In genomic region chr10:81231436-81231835, GRCm38 (mm10) we compare ENCODE assay signal across 16 mouse cellular contexts. TPM values are rescaled to one million over a fixed set of nuclear protein-coding genes. Genes with fewer than 3 reads are reported as not detected.
DNase-seq lines count a peak whose midpoint lies in the region; ATAC-seq and TF ChIP-seq lines count a peak whose summit lies in the region.
"Had no signal": no experiment of that assay in that cellular context is flagged by ENCODE, and none has a peak within 500 bp of the region (broad histone marks: within the 10 kb centered on the region; RNA-seq: fewer than 3 reads in every experiment).

No protein-coding gene starts in this region.

- ATAC-seq in forebrain, postnatal 0 days = no peak
- ATAC-seq in midbrain, embryonic 13.5 days = peak; percentile 0; the same call in 1 of the 2 replicates
- ATAC-seq in kidney, embryonic 16.5 days (ENCODE audit: low FRiP score, low TSS enrichment) = no peak
- ATAC-seq: liver, postnatal 0 days had no signal

- dilution Hi-C loops in CH12.LX (cut with MboI; ENCODE audit: extremely low pct_ligation_motif_present, extremely low pct_unique_long_range_greater_than_20kb, low sequenced_read_pairs) = no loop called here

- peaks cover 18% of the 10 kb centered on the region; the same call in 1 of the 2 replicates for H3K4me1 ChIP-seq in cerebellum, adult 2 months (ENCODE audit: control insufficient read depth, insufficient read depth, low read length)
- H3K4me1 ChIP-seq in CH12.LX (ENCODE audit: control insufficient read depth in 1 of 2, insufficient read depth in 2 of 2) = peaks cover 14 to 17% of the 10 kb centered on the region in 2 experiments
- H3K4me1 ChIP-seq in forebrain, postnatal 0 days (ENCODE audit: insufficient read depth) = peaks cover 17% of the 10 kb centered on the region
- H3K4me1 ChIP-seq in midbrain, embryonic 13.5 days (replicated peaks) = peaks cover 54% of the 10 kb centered on the region
- peaks cover 17% of the 10 kb centered on the region for H3K4me1 ChIP-seq in kidney, embryonic 16.5 days (ENCODE audit: insufficient read depth, low read length)

- H3K4me2 ChIP-seq in CH12.LX (ENCODE audit: insufficient read depth, low read depth, poor library complexity, severe bottlenecking) = no peak overlapping the region
- H3K4me2 ChIP-seq in forebrain, postnatal 0 days (ENCODE audit: low read depth) = peak overlapping the region; percentile 72
- H3K4me2 ChIP-seq in midbrain, embryonic 13.5 days (replicated peaks) = peak overlapping the region; percentile 85
- no peak overlapping the region for H3K4me2 ChIP-seq in kidney, embryonic 16.5 days (replicated peaks; ENCODE audit: low read depth, low read length)

- TF ChIP-seq CTCF in cerebellum, adult 2 months (IDR thresholded peaks at IDR 0.05; ENCODE audit: borderline replicate concordance, insufficient read depth, low read depth, low read length) = no peak
- no peak for TF ChIP-seq CTCF in CH12.LX (conservative IDR thresholded peaks at IDR 0.05 in 1 of 2, IDR thresholded peaks at IDR 0.05 in 1 of 2; ENCODE audit: low read depth in 2 of 2, low read length in 2 of 2)
- no peak for TF ChIP-seq CTCF in forebrain, postnatal 0 days (IDR thresholded peaks at IDR 0.05; ENCODE audit: low read depth)

- peak overlapping the region; percentile 53; the same call in 1 of the 2 replicates for H3K27ac ChIP-seq in cerebellum, adult 2 months (ENCODE audit: insufficient read depth, low read length)
- H3K27ac ChIP-seq in CH12.LX (ENCODE audit: insufficient read depth, low read depth) = no peak overlapping the region
- H3K27ac ChIP-seq in forebrain, postnatal 0 days (ENCODE audit: low read depth, low read length) = peak overlapping the region; percentile 98
- H3K27ac ChIP-seq in midbrain, embryonic 13.5 days = peak overlapping the region; percentile 95
- H3K27ac ChIP-seq in kidney, embryonic 16.5 days (ENCODE audit: low read length) = no peak overlapping the region
- H3K27ac ChIP-seq: embryonic facial prominence, embryonic 15.5 days; gastrocnemius, adult 2 months; heart, embryonic 10.5 days had no signal

- H3K9me3 ChIP-seq in CH12.LX (replicated peaks; ENCODE audit: low read length) = no peaks in the 10 kb centered on the region
- no peaks in the 10 kb centered on the region for H3K9me3 ChIP-seq in forebrain, postnatal 0 days (ENCODE audit: low read length)
- no peaks in the 10 kb centered on the region for H3K9me3 ChIP-seq in midbrain, embryonic 13.5 days
- H3K9me3 ChIP-seq in kidney, embryonic 16.5 days (ENCODE audit: low read length) = no peaks in the 10 kb centered on the region
- H3K9me3 ChIP-seq: embryonic facial prominence, embryonic 15.5 days; heart, embryonic 10.5 days had no signal

- no peaks in the 10 kb centered on the region for H3K79me2 ChIP-seq in CH12.LX (replicated peaks; ENCODE audit: control insufficient read depth, extremely low read depth, insufficient read depth, poor library complexity, severe bottlenecking)

- 34% methylated on average over 7 of the region's 7 CpGs for WGBS in cerebellum, adult 2 months
- 46% methylated on average over 7 of the region's 7 CpGs for WGBS in forebrain, postnatal 0 days
- WGBS in midbrain, embryonic 13.5 days = 43% methylated on average over 7 of the region's 7 CpGs
- WGBS in kidney, embryonic 16.5 days = 55% methylated on average over 7 of the region's 7 CpGs

- no peak for DNase-seq in cerebellum, adult 2 months
- DNase-seq in cerebellum, postnatal 14 days = no peak
- no peak for DNase-seq in CH12.LX (ENCODE audit: extremely low read depth)
- no peak for DNase-seq in forebrain, postnatal 0 days
- DNase-seq in adrenal gland, adult 2 months = no peak
- DNase-seq in kidney, postnatal 36 days = no peak
- DNase-seq: gastrocnemius, adult 2 months had no signal

- H3K36me3 ChIP-seq in CH12.LX (replicated peaks in 1 of 2; ENCODE audit: control insufficient read depth in 1 of 2, insufficient read depth in 1 of 2, low read length in 1 of 2) = peaks cover 0 to 21% of the 10 kb centered on the region in 2 experiments
- H3K36me3 ChIP-seq in forebrain, postnatal 0 days (ENCODE audit: insufficient read depth) = no peaks in the 10 kb centered on the region
- H3K36me3 ChIP-seq in midbrain, embryonic 13.5 days = 0 out of 2 replicates have a peak, but pooled peaks cover 9% of the 10 kb centered on the region
- no peaks in the 10 kb centered on the region for H3K36me3 ChIP-seq in kidney, embryonic 16.5 days (ENCODE audit: insufficient read depth, low read length)
- H3K36me3 ChIP-seq: embryonic facial prominence, embryonic 15.5 days; heart, embryonic 10.5 days had no signal

- no peaks in the 10 kb centered on the region for H3K27me3 ChIP-seq in cerebellum, adult 2 months (ENCODE audit: control insufficient read depth, insufficient read depth, low read length)
- H3K27me3 ChIP-seq in CH12.LX (replicated peaks) = peaks cover 16% of the 10 kb centered on the region
- H3K27me3 ChIP-seq in forebrain, postnatal 0 days (ENCODE audit: insufficient read depth, low read length) = no peaks in the 10 kb centered on the region
- H3K27me3 ChIP-seq in midbrain, embryonic 13.5 days = no peaks in the 10 kb centered on the region
- peaks cover 36% of the 10 kb centered on the region for H3K27me3 ChIP-seq in kidney, embryonic 16.5 days (ENCODE audit: insufficient read depth, low read length)

- TF ChIP-seq RAD21 in CH12.LX (IDR thresholded peaks at IDR 0.05; ENCODE audit: low read depth, low read length) = no peak

- TF ChIP-seq POLR2A in cerebellum, adult 2 months (IDR thresholded peaks at IDR 0.05; ENCODE audit: borderline replicate concordance, insufficient read depth, low read length) = no peak
- no peak for TF ChIP-seq POLR2A in CH12.LX (IDR thresholded peaks at IDR 0.05; ENCODE audit: low read depth, low read length)

- no peak overlapping the region for H3K9ac ChIP-seq in CH12.LX (ENCODE audit: insufficient read depth, low read depth)
- H3K9ac ChIP-seq in forebrain, postnatal 0 days = peak overlapping the region; percentile 99; the same call in 1 of the 2 replicates
- peak overlapping the region; percentile 91 for H3K9ac ChIP-seq in midbrain, embryonic 13.5 days (replicated peaks)
- H3K9ac ChIP-seq in kidney, embryonic 16.5 days (replicated peaks; ENCODE audit: low read length) = no peak overlapping the region
- H3K9ac ChIP-seq: embryonic facial prominence, embryonic 15.5 days; liver, postnatal 0 days had no signal

- in situ Hi-C loops in CH12.LX (cut with MboI; ENCODE audit: low pct_ligation_motif_present, low pct_unique_long_range_greater_than_20kb, low sequenced_read_pairs) = no loop called here

- H3K4me3 ChIP-seq in cerebellum, adult 2 months (replicated peaks; ENCODE audit: insufficient read depth, low read depth, low read length) = peak overlapping the region; percentile 48
- H3K4me3 ChIP-seq in CH12.LX (replicated peaks in 1 of 3; ENCODE audit: low read depth in 2 of 3, low read length in 2 of 3, poor library complexity in 1 of 3) = no peak overlapping the region
- H3K4me3 ChIP-seq in forebrain, postnatal 0 days (ENCODE audit: low read depth, low read length) = peak overlapping the region; percentile 78
- H3K4me3 ChIP-seq in midbrain, embryonic 13.5 days (replicated peaks) = peak overlapping the region; percentile 68
- no peak overlapping the region for H3K4me3 ChIP-seq in kidney, embryonic 16.5 days (ENCODE audit: low read length)
- H3K4me3 ChIP-seq: gastrocnemius, adult 2 months; heart, embryonic 10.5 days had no signal

- TF ChIP-seq EP300 in CH12.LX (IDR thresholded peaks at IDR 0.05; ENCODE audit: low read length) = no peak

RNA-seq across cellular contexts. Expression of gene Atcay, which starts 0.8 kb away (rescaled TPM):
- 115 and 122 TPM in 2 replicates for polyA plus RNA-seq in cerebellum, adult 2 months (2012; rRNA removed)
- 0.08 and 0.17 TPM in 2 replicates for total RNA-seq in CH12.LX (2012; rRNA removed)
- 0.05 TPM in 1 of 2 replicates, not detected in the other for total RNA-seq in CH12.LX (2014; rRNA removed)
- 0.06 and 0.12 TPM in 2 replicates for polyA plus RNA-seq in CH12.LX (2012; ENCODE audit: insufficient read length, low read depth)
- 163 and 170 TPM in 2 replicates for total RNA-seq in forebrain, postnatal 0 days (2014; rRNA removed)
- polyA plus RNA-seq in forebrain, postnatal 0 days (2015; fragmentation: Nextera tagmentation; extraction: Ambion mirVana) = 78.8 and 79.2 TPM in 2 replicates
- 66.0 and 77.3 TPM in 2 replicates for polyA plus RNA-seq in midbrain, embryonic 13.5 days (2015; fragmentation: Nextera tagmentation; extraction: Ambion mirVana)
- 1 to 10 TPM; 2.4 to 3.8 TPM for total RNA-seq in adrenal gland, adult 2 months (2021)
- 1.4 and 1.6 TPM in 2 replicates for polyA plus RNA-seq in adrenal gland, adult 2 months (2012; rRNA removed)
- polyA plus RNA-seq in kidney, embryonic 16.5 days (2015; fragmentation: Nextera tagmentation; extraction: Ambion mirVana) = 0.14 and 0.33 TPM in 2 replicates
- total RNA-seq: gastrocnemius, adult 2 months; megakaryocyte progenitor cell, adult 5-6 weeks had no signal
- polyA plus RNA-seq: liver, postnatal 0 days had no signal

RNA-seq across cellular contexts. Expression of gene Zfr2, which starts 1.5 kb away (rescaled TPM):
- 77.6 and 79.6 TPM in 2 replicates for polyA plus RNA-seq in cerebellum, adult 2 months (2012; rRNA removed)
- total RNA-seq in CH12.LX (2012; rRNA removed) (5.5 and 13.5 TPM in 2 replicates), CH12.LX (2014; rRNA removed) (1.0 and 1.2 TPM in 2 replicates)
- 2.4 and 2.7 TPM in 2 replicates for polyA plus RNA-seq in CH12.LX (2012; ENCODE audit: insufficient read length, low read depth)
- 51.0 and 52.1 TPM in 2 replicates for total RNA-seq in forebrain, postnatal 0 days (2014; rRNA removed)
- polyA plus RNA-seq in forebrain, postnatal 0 days (2015; fragmentation: Nextera tagmentation; extraction: Ambion mirVana) = 13.0 and 18.7 TPM in 2 replicates
- 16.5 and 19.7 TPM in 2 replicates for polyA plus RNA-seq in midbrain, embryonic 13.5 days (2015; fragmentation: Nextera tagmentation; extraction: Ambion mirVana)
- 10 to 100 TPM; 12.6 to 14.1 TPM for total RNA-seq in adrenal gland, adult 2 months (2021)
- 38.7 and 47.5 TPM in 2 replicates for polyA plus RNA-seq in adrenal gland, adult 2 months (2012; rRNA removed)
- polyA plus RNA-seq in kidney, embryonic 16.5 days (2015; fragmentation: Nextera tagmentation; extraction: Ambion mirVana) = 7.1 and 7.8 TPM in 2 replicates

RNA-seq across cellular contexts. Expression of gene Matk, which starts 21.3 kb away (rescaled TPM):
- 124 and 141 TPM in 2 replicates for polyA plus RNA-seq in cerebellum, adult 2 months (2012; rRNA removed)
- total RNA-seq in CH12.LX (2012; rRNA removed) = 2.9 and 3.9 TPM in 2 replicates
- total RNA-seq in CH12.LX (2014; rRNA removed) = 4.9 and 5.2 TPM in 2 replicates
- 2.1 and 2.5 TPM in 2 replicates for polyA plus RNA-seq in CH12.LX (2012; ENCODE audit: insufficient read length, low read depth)
- 87.3 and 113 TPM in 2 replicates for total RNA-seq in forebrain, postnatal 0 days (2014; rRNA removed)
- 66.4 and 79.4 TPM in 2 replicates for polyA plus RNA-seq in forebrain, postnatal 0 days (2015; fragmentation: Nextera tagmentation; extraction: Ambion mirVana)
- polyA plus RNA-seq in midbrain, embryonic 13.5 days (2015; fragmentation: Nextera tagmentation; extraction: Ambion mirVana) = 7.2 and 8.8 TPM in 2 replicates
- total RNA-seq in adrenal gland, adult 2 months (2021) = under 1 TPM; 0.69 to 0.73 TPM
- 0.86 and 1.0 TPM in 2 replicates for polyA plus RNA-seq in adrenal gland, adult 2 months (2012; rRNA removed)
- polyA plus RNA-seq in kidney, embryonic 16.5 days (2015; fragmentation: Nextera tagmentation; extraction: Ambion mirVana) = 8.2 and 8.9 TPM in 2 replicates

RNA-seq across cellular contexts. Expression of gene Nmrk2, which starts 29.6 kb away (rescaled TPM):
- polyA plus RNA-seq in cerebellum, adult 2 months (2012; rRNA removed) = 0.16 and 0.33 TPM in 2 replicates
- total RNA-seq in CH12.LX (2012; rRNA removed) (0.08 TPM in 1 of 2 replicates, not detected in the other), CH12.LX (2014; rRNA removed) (not detected in 2 replicates)
- not detected in 2 replicates for polyA plus RNA-seq in CH12.LX (2012; ENCODE audit: insufficient read length, low read depth)
- total RNA-seq in forebrain, postnatal 0 days (2014; rRNA removed) = 0.08 TPM in 1 of 2 replicates, not detected in the other
- polyA plus RNA-seq in forebrain, postnatal 0 days (2015; fragmentation: Nextera tagmentation; extraction: Ambion mirVana) = not detected in 2 replicates
- 0.16 TPM in 1 of 2 replicates, not detected in the other for polyA plus RNA-seq in midbrain, embryonic 13.5 days (2015; fragmentation: Nextera tagmentation; extraction: Ambion mirVana)
- total RNA-seq in adrenal gland, adult 2 months (2021) = not detected
- not detected in 2 replicates for polyA plus RNA-seq in adrenal gland, adult 2 months (2012; rRNA removed)
- polyA plus RNA-seq in kidney, embryonic 16.5 days (2015; fragmentation: Nextera tagmentation; extraction: Ambion mirVana) = not detected in 2 replicates
- total RNA-seq: ES-E14; megakaryocyte progenitor cell, adult 5-6 weeks had no signal
- polyA plus RNA-seq: large intestine, adult 2 months; liver, postnatal 0 days; small intestine, adult 2 months had no signal

RNA-seq across cellular contexts. Expression of gene Mrpl54, which starts 35.3 kb away (rescaled TPM):
- polyA plus RNA-seq in cerebellum, adult 2 months (2012; rRNA removed) = 81.4 and 84.9 TPM in 2 replicates
- total RNA-seq in CH12.LX (2012; rRNA removed) (128 and 140 TPM in 2 replicates), CH12.LX (2014; rRNA removed) (131 and 167 TPM in 2 replicates)
- polyA plus RNA-seq in CH12.LX (2012; ENCODE audit: insufficient read length, low read depth) = 104 and 120 TPM in 2 replicates
- total RNA-seq in forebrain, postnatal 0 days (2014; rRNA removed) = 90.2 and 94.9 TPM in 2 replicates
- polyA plus RNA-seq in forebrain, postnatal 0 days (2015; fragmentation: Nextera tagmentation; extraction: Ambion mirVana) = 134 and 148 TPM in 2 replicates
- polyA plus RNA-seq in midbrain, embryonic 13.5 days (2015; fragmentation: Nextera tagmentation; extraction: Ambion mirVana) = 138 and 148 TPM in 2 replicates
- total RNA-seq in adrenal gland, adult 2 months (2021) = 100 to 1,000 TPM; 123 to 131 TPM
- 193 and 221 TPM in 2 replicates for polyA plus RNA-seq in adrenal gland, adult 2 months (2012; rRNA removed)
- polyA plus RNA-seq in kidney, embryonic 16.5 days (2015; fragmentation: Nextera tagmentation; extraction: Ambion mirVana) = 218 and 238 TPM in 2 replicates

Comparison
In these comparisons a context has a peak if more than half of its experiments do, and no peak if none do; other contexts are left out.
1. H3K27ac ChIP-seq: peak in cerebellum, adult 2 months (single experiment), forebrain, postnatal 0 days (single experiment) and midbrain, embryonic 13.5 days (single experiment); none in CH12.LX (single experiment) and kidney, embryonic 16.5 days (single experiment).
2. H3K4me3 ChIP-seq: peak in cerebellum, adult 2 months (single experiment), forebrain, postnatal 0 days (single experiment) and midbrain, embryonic 13.5 days (single experiment); none in CH12.LX (0 of 3) and kidney, embryonic 16.5 days (single experiment).
3. H3K4me2 ChIP-seq: peak in forebrain, postnatal 0 days (single experiment) and midbrain, embryonic 13.5 days (single experiment); none in CH12.LX (single experiment) and kidney, embryonic 16.5 days (single experiment).
4. H3K9ac ChIP-seq: peak in forebrain, postnatal 0 days (single experiment) and midbrain, embryonic 13.5 days (single experiment); none in CH12.LX (single experiment) and kidney, embryonic 16.5 days (single experiment).
5. RNA of gene Atcay, which starts 0.8 kb away (polyA plus RNA-seq): 115 to 122 TPM in cerebellum, adult 2 months, 78.8 to 79.2 TPM in forebrain, postnatal 0 days and 66.0 to 77.3 TPM in midbrain, embryonic 13.5 days; 1.4 to 1.6 TPM in adrenal gland, adult 2 months, 0.14 to 0.33 TPM in kidney, embryonic 16.5 days and 0.06 to 0.12 TPM in CH12.LX; every median in the first group is over 10 times any median in the second.